Mouse (Mus musculus): Measurements from ENCODE around the gene Olfr924.
A peak's percentile ranks its signal among the peaks of the same experiment; 100 is the strongest.
"Not testable (repeated sequence)": the region's sequence is repeated elsewhere in the genome, so short reads cannot be mapped to it uniquely, and the experiment has no call there.

Gene Olfr924

GRCm38 (mm10) chr9:38844149-38844548 lies at the start of gene Olfr924:
Olfr924 (plus strand) TSS chr9:38844449.
- DNase-seq: no peak

GRCm38 (mm10) chr9:38805696-38806095 lies 38.6 kb upstream of the Olfr924 start:
- DNase-seq: peak; percentile 8

GRCm38 (mm10) chr9:38814314-38814713 lies 29.9 kb upstream of the Olfr924 start, which contains the start of gene Olfr922:
Olfr922 (plus strand) TSS chr9:38814614.
- DNase-seq: no peak

GRCm38 (mm10) chr9:38815458-38815986 lies 28.7 kb upstream of the Olfr924 start:
- no peak for DNase-seq

GRCm38 (mm10) chr9:38826245-38826644 lies 18.0 kb upstream of the Olfr924 start, which contains the start of gene Olfr923:
Olfr923 (plus strand) TSS chr9:38826545.
- DNase-seq: no peak

- no peak for DNase-seq
These were observed 11.2 kb upstream of the Olfr924 start for GRCm38 (mm10) chr9:38833027-38833426.

- no peak for DNase-seq
These were observed 10.5 kb downstream of the Olfr924 start, which contains the start of gene Olfr26 for GRCm38 (mm10) chr9:38854760-38855159. Olfr26 (plus strand) TSS chr9:38855060.

- DNase-seq: not testable (repeated sequence)
These were observed 30.6 kb downstream of the Olfr924 start for GRCm38 (mm10) chr9:38874880-38875279.

GRCm38 (mm10) chr9:38876826-38877225 lies 32.6 kb downstream of the Olfr924 start, which contains the start of gene Olfr926:
Olfr926 (plus strand) TSS chr9:38877126.
- no peak for DNase-seq
